Mouse (Mus musculus) G1E (cell line): ENCODE data around the gene Kif5c. TPM values are rescaled to one million over a fixed set of nuclear protein-coding genes. Genes with fewer than 3 reads are reported as not detected.

Source experiments
- ATAC-seq: 2 replicates; pipeline ENCODE4 v1.8.0; 2016; ENCODE audit warnings: mild to moderate bottlenecking; ENCODE audit not compliant: insufficient number of reproducible peaks, poor library complexity, low FRiP score, severe bottlenecking; ENCODE audit errors: extremely low read depth
- DNase-seq: peaks from one replicate; pipeline ENCODE4 v3.0.0; 2012; ENCODE audit warnings: low spot score
- H3K27me3 ChIP-seq: 2 replicates; pipeline ENCODE4 v1.6.1; 2012; ENCODE audit warnings: mild to moderate bottlenecking, low read length, inconsistent platforms; ENCODE audit not compliant: insufficient read depth
- H3K36me3 ChIP-seq: replicated peaks from 2 replicates; pipeline ENCODE3; 2012; ENCODE audit warnings: mild to moderate bottlenecking, inconsistent platforms
- H3K4me1 ChIP-seq: 2 replicates; pipeline ENCODE4 v1.6.1; 2012; ENCODE audit warnings: low read depth, low read length, inconsistent platforms, mixed read lengths; ENCODE audit not compliant: insufficient read depth
- H3K4me3 ChIP-seq: 2 replicates; pipeline ENCODE4 v1.5.1; 2012; ENCODE audit warnings: low read depth, mild to moderate bottlenecking, inconsistent platforms, low read length, moderate library complexity, mixed read lengths
- H3K9me3 ChIP-seq: replicated peaks from 2 replicates; pipeline ENCODE4 v1.6.1; 2012; ENCODE audit warnings: inconsistent platforms
- CTCF ChIP-seq: IDR thresholded peaks from 2 replicates; pipeline ENCODE4 v1.5.1; 2012; ENCODE audit warnings: low read depth, low read length, inconsistent platforms, mixed read lengths
- GATA1 ChIP-seq: IDR thresholded peaks from 2 replicates; pipeline ENCODE4 v1.6.1; 2012; ENCODE audit warnings: borderline replicate concordance, low read length, inconsistent platforms, mixed read lengths
- GATA2 ChIP-seq: IDR thresholded peaks from 2 replicates; pipeline ENCODE4 v1.6.1; 2012; ENCODE audit warnings: low read depth, low read length, inconsistent platforms, borderline replicate concordance
- POLR2AphosphoS5 ChIP-seq: IDR thresholded peaks from 2 replicates; pipeline ENCODE4 v1.6.1; 2012; ENCODE audit warnings: low read depth, low read length, inconsistent platforms; ENCODE audit not compliant: insufficient replicate concordance
- TAL1 ChIP-seq: conservative IDR thresholded peaks from 2 replicates; pipeline ENCODE4 v1.6.1; 2012; ENCODE audit warnings: low read depth, low read length, inconsistent platforms, mixed read lengths
- polyA plus RNA-seq: library from polyadenylated mRNA; stranded (reverse); fragments of >175 nt; gene quantifications from 2 replicates; pipeline ENCODE4 v1.2.3, GENCODE M21; 2012
- total RNA-seq, 2 experiments: library from RNA; stranded (forward) in 1 of 2; stranded (reverse) in 1 of 2; fragments of 200-1000 nt in 1 of 2; fragments of >200 nt in 1 of 2; fragmentation: Nextera tagmentation in 1 of 2; gene quantifications; 2 replicates each; pipeline ENCODE4 v1.2.3; 2014 to 2017

The Kif5c gene
- total and polyA plus RNA-seq, 3 experiments: 0.02 to 1.8 (median 1.5) TPM

- no peak for ATAC-seq
- TF ChIP-seq GATA2: no peak
- TF ChIP-seq TAL1: no peak
- TF ChIP-seq POLR2AphosphoS5: no peak
- TF ChIP-seq GATA1: no peak
- TF ChIP-seq CTCF: no peak
These were observed 46.4 kb upstream of the Kif5c start for GRCm38 (mm10) chr2:49572684-49573083.

GRCm38 (mm10) chr2:49573282-49573681 lies 45.8 kb upstream of the Kif5c start:
- no peak for ATAC-seq
- Histone ChIP-seq H3K36me3 (no peaks in the 10 kb centered on the region), H3K27me3 (no peaks in the 10 kb centered on the region; the same call in 1 of the 2 replicates), H3K9me3 (no peaks in the 10 kb centered on the region), H3K4me1 (no peaks in the 10 kb centered on the region), H3K4me3 (no peak overlapping the region)
- DNase-seq: no peak
- TF ChIP-seq POLR2AphosphoS5: no peak
- no peak for TF ChIP-seq TAL1
- TF ChIP-seq CTCF: no peak
- no peak for TF ChIP-seq GATA1
- TF ChIP-seq GATA2: no peak

More at GRCm38 (mm10) chr2:49572684-49573083, 46.4 kb upstream of the Kif5c start:
- Histone ChIP-seq H3K27me3 (no peaks in the 10 kb centered on the region; the same call in 1 of the 2 replicates), H3K4me1 (no peaks in the 10 kb centered on the region), H3K9me3 (no peaks in the 10 kb centered on the region), H3K36me3 (no peaks in the 10 kb centered on the region), H3K4me3 (no peak overlapping the region)
- DNase-seq: no peak

- Histone ChIP-seq H3K4me1 (no peaks in the 10 kb centered on the region), H3K27me3 (peaks cover 2% of the 10 kb centered on the region; the same call in 1 of the 2 replicates), H3K4me3 (no peak overlapping the region), H3K9me3 (no peaks in the 10 kb centered on the region), H3K36me3 (no peaks in the 10 kb centered on the region)
- no peak for TF ChIP-seq TAL1
- no peak for TF ChIP-seq CTCF
- TF ChIP-seq POLR2AphosphoS5: no peak
- no peak for TF ChIP-seq GATA2
- no peak for TF ChIP-seq GATA1
- DNase-seq (no peak), ATAC-seq (no peak)
These were observed 38.5 kb upstream of the Kif5c start for GRCm38 (mm10) chr2:49580585-49580984.

- Histone ChIP-seq H3K4me3 (no peak overlapping the region), H3K4me1 (no peaks in the 10 kb centered on the region), H3K27me3 (peaks cover 4% of the 10 kb centered on the region; the same call in 1 of the 2 replicates), H3K36me3 (no peaks in the 10 kb centered on the region), H3K9me3 (no peaks in the 10 kb centered on the region)
- ATAC-seq (no peak), DNase-seq (no peak)
- TF ChIP-seq TAL1: no peak
- TF ChIP-seq CTCF: no peak
- TF ChIP-seq POLR2AphosphoS5: no peak
- TF ChIP-seq GATA1: no peak
- no peak for TF ChIP-seq GATA2
These were observed 36.6 kb upstream of the Kif5c start for GRCm38 (mm10) chr2:49582546-49582945.

- Histone ChIP-seq H3K27me3 (peaks cover 4% of the 10 kb centered on the region; the same call in 1 of the 2 replicates), H3K4me3 (no peak overlapping the region), H3K4me1 (no peaks in the 10 kb centered on the region), H3K36me3 (no peaks in the 10 kb centered on the region), H3K9me3 (no peaks in the 10 kb centered on the region)
- ATAC-seq (no peak), DNase-seq (no peak)
- TF ChIP-seq CTCF (no peak), GATA1 (no peak), GATA2 (no peak), TAL1 (no peak), POLR2AphosphoS5 (no peak)
These were observed 35.8 kb upstream of the Kif5c start for GRCm38 (mm10) chr2:49583311-49583710.

GRCm38 (mm10) chr2:49590450-49590849 lies 28.6 kb upstream of the Kif5c start:
- TF ChIP-seq GATA2: no peak
- TF ChIP-seq POLR2AphosphoS5: no peak
- no peak for TF ChIP-seq CTCF
- TF ChIP-seq GATA1: no peak
- no peak for TF ChIP-seq TAL1
- no peaks in the 10 kb centered on the region for H3K36me3 ChIP-seq
- H3K27me3 ChIP-seq: peaks cover 2% of the 10 kb centered on the region; the same call in 1 of the 2 replicates
- H3K9me3 ChIP-seq: no peaks in the 10 kb centered on the region
- no peak overlapping the region for H3K4me3 ChIP-seq
- H3K4me1 ChIP-seq: no peaks in the 10 kb centered on the region
- ATAC-seq (no peak), DNase-seq (no peak)

GRCm38 (mm10) chr2:49592926-49593325 lies 26.2 kb upstream of the Kif5c start:
- Histone ChIP-seq H3K9me3 (no peaks in the 10 kb centered on the region), H3K4me3 (no peak overlapping the region), H3K36me3 (no peaks in the 10 kb centered on the region), H3K4me1 (no peaks in the 10 kb centered on the region), H3K27me3 (peaks cover 5% of the 10 kb centered on the region; the same call in 1 of the 2 replicates)
- no peak for ATAC-seq
- no peak for DNase-seq
- no peak for TF ChIP-seq GATA1
- TF ChIP-seq GATA2: no peak
- no peak for TF ChIP-seq POLR2AphosphoS5
- TF ChIP-seq CTCF: no peak
- no peak for TF ChIP-seq TAL1
